Mouse (Mus musculus) layer of hippocampus, adult 11-12 months (tissue): ENCODE measurements around the gene Gng3.
"Not testable (repeated sequence)": the region's sequence is repeated elsewhere in the genome, so short reads cannot be mapped to it uniquely, and the experiment has no call there.

Source experiments
- DNase-seq: peaks from one replicate; pipeline ENCODE4 v3.0.0; 2022; ENCODE audit warnings: low spot score

Gng3 gene

GRCm38 (mm10) chr19:8839103-8839907 lies at the start of gene Gng3:
Gene Gng3 (minus strand): TSS chr19:8839194.
- peak; percentile 78 for DNase-seq

DNA sequence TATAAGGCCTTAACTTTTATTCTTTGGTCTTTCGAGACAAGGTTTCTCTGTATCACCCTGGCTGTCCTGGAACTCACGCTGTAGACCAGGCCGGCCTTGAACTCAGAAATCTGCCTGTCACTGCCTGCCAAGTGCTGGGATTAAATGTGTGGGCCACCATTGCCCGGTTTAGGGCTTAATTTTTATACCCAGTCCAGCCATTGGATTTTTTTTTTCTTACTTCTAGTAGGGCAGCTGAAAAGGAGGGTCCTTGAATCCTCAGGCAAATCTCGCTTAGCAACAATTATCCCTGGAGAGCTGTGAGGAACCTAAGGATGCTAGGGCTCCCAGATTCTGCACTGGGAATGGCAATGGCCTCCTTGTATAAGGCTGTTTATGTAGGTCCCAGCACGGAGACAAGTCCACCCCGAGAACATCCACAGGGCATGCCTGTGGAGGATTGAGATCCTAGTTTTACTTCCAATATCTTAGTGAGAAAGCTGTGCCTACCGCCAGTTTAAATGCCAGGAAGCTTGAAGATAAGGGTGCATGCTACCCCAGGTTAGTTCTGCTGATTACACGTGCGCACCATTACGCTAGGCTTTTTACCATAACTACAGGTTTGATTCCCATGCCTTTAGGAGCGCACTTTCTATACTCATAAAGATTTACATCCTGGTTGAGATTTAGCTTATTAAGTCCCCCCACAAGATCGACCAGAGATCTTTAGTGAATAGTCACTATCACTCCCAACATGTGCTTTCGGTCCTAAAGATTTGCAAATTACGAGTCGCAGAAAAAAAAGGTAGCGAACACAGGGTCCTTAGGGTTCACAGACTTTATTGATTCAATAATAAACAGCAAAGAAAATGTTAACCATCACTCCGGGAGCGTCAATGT lies 48.8 kb upstream of the Gng3 start:
- DNase-seq, result no peak

GRCm38 (mm10) chr19:8886916-8887584 lies 48.1 kb upstream of the Gng3 start:
- DNase-seq, result no peak

- DNase-seq, result no peak
These were observed 44.6 kb upstream of the Gng3 start, which contains the start of the genes Lbhd1 and Gm49403 for GRCm38 (mm10) chr19:8883616-8884015. Gene Lbhd1 (plus strand): TSS chr19:8883732. Gene Gm49403 (plus strand): TSS chr19:8883930.

DNA sequence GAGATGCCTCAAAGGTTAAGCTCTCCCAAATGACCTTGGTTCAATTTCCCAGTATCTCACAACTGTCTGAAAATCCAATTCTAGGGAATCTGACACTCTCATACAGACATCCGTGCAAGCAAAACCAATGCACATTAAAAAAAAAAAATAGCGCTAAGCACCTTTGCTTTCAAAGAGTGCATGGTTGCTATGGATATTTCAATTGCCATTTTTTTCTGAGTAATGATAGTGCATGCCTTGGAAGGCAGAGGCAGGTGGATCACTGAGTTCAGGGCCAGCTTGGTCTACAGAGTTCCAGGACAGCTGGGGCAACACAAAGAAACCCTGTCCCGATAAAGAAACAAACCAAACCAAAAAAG lies 42.0 kb upstream of the Gng3 start:
- no peak for DNase-seq

DNA sequence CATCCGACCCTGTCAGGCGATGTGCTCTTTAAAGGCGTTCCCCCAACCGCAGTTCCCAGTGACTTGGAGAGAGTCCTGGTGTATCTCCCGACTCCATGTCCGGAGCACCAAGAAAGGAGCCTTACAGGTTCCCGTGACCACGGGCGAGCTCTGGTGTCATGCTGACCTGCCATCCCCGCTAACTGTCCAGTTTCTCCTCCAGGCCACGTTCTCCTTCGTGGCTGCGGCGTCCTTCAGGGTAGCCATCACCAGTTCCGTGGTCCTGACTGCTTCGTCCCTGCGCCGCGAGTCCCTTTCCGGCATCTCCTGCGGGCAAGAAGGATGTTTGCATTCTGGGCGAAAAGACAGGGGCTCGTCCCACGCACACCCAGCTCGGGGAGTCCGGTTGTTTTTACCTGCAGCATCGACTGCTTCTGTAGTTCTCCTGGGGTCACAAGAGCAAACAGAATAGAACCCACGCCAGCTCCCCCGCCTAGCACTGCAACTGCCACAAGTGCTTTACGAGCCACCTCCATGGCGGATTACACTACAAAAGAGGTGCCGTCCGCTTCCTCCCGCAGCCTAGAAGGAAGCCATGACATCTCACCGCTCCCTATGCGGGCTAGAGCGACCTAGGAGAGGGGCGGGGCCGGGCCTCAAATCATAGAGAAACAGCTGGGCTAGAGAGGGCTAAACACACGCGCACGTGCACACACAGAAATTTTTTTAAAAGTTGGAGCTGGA lies 41.5 kb upstream of the Gng3 start, which contains the start of gene Uqcc3:
Gene Uqcc3 (minus strand): TSS at position 613 of the 723 bp plus-strand sequence.
- DNase-seq, result peak; percentile 89

- DNase-seq, result no peak
These were observed 36.0 kb upstream of the Gng3 start for GRCm38 (mm10) chr19:8875031-8875430.

DNA sequence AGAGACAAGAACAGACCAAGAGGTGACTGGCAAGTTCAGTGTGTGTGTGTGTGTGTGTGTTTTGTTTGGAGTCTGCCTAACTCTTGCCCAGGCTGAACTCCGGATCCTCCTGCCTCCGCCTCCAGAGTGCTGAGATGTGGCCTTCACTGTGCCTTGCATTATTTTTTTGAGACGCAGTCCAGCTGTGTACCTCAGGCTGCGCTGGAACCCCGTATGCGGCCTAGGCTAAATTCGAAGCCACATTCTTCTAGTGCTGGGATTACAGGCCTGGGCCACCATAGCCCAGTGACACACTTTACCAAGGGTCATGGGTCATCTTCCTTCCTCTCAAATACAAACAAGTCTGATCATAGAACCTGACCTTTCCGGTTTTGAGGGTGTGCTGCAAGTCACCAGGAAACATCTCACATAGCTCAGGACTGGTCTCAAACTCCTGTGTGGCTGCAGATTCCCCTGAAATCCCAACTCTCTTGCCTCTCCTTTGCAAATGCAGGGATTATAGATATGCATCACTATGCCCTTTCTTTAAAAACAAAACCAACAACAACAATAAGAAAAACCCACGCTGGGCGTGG lies 33.4 kb upstream of the Gng3 start:
- DNase-seq, result no peak

- DNase-seq, result peak; percentile 97
These were observed 32.5 kb upstream of the Gng3 start, which contains the start of gene Ubxn1 for GRCm38 (mm10) chr19:8871267-8872186. Gene Ubxn1 (plus strand): TSS chr19:8871496.

DNA sequence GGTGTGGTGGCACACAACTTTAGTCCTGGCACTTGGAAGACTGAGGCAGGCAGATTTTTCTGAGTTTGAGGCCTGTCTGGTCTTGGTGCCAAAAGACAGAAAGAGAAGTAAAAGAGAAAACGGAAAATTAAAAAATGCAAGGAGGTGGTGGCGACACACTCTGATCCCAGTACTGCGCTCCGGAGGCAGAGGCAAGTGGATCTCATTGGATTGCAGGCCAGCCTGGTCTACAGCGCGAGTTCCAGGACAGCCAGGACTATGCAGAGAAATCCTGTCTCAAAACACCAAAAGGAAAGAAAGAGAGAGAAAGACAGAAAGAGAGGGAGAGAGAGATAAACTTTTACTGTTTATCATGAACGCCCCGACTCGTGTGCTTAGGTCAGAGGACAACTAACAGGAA lies 31.8 kb upstream of the Gng3 start:
- no peak for DNase-seq

DNA sequence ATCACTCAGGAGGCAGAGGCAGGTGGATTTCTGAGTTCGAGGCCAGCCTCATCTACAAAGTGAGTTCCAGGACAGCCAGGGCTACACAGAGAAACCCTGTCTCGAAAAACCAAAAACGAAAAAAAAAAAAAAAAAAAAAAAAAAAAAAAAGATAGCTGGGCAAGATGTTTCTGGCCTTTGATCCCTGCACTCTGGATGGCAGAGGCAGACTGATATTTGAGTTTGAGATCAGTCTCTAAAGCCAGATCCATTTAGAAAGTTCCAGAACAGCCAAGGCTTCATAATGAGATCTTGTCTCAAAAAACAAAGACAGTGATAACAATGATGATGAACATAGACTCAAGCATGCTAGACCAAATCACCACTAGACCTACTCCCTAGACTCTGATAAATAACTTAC lies 31.4 kb upstream of the Gng3 start:
- not testable (repeated sequence) for DNase-seq

GRCm38 (mm10) chr19:8864265-8864664 lies 25.3 kb upstream of the Gng3 start:
- DNase-seq, result no peak

GRCm38 (mm10) chr19:8859018-8859417 lies 20.0 kb upstream of the Gng3 start:
- DNase-seq, result no peak

- peak; percentile 63 for DNase-seq
These were observed 18.7 kb upstream of the Gng3 start for GRCm38 (mm10) chr19:8857689-8858088.

DNA sequence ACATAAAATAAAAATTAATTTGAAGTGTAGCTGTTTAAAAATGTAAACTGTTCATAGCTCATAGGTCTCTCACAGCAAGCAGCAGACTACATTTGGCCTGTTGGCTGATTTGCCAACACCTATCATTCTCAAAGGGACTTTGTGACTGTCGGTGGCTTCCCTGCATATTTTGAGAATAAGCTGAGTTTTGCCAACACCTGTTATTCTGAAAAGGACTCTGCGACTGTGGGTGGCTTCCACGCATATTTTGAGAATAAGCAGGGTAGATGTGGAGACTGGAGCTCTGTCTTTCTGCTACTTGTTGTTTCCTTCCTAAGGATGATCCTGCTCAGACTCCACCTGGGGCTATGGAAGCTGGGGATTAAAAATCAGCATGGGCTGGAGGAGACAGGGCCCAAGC lies 14.1 kb upstream of the Gng3 start:
- no peak for DNase-seq

- DNase-seq, result no peak
These were observed 13.4 kb upstream of the Gng3 start for GRCm38 (mm10) chr19:8852236-8852928.

GRCm38 (mm10) chr19:8851639-8852038 lies 12.6 kb upstream of the Gng3 start:
- DNase-seq, result no peak

DNA sequence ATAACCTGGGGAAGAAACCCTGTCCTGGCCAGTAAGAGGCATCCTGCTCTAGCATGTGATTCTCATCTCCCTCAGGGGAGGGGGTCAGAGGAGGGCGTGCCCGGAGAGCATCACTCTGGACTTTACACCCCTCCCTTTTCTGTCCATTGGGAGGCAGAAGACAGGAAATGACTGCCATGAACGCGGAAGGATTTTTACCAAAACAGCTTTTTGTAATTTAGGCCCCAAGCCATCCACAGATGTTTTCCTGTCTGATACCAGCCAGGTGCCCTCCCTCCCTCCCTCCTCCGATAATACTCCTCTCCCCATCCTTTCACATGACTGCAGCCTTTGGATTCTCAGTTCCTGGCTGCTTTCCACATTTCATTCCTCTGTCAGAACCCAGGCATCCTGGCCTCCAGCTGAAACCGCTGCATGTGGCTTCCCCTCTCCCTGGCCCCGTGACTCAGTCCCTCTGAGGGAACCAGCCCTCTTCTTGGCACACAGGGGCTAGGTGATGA lies 11.5 kb upstream of the Gng3 start, which contains the start of gene Lrrn4cl:
Gene Lrrn4cl (plus strand): TSS at position 367 of the 500 bp plus-strand sequence.
- DNase-seq, result no peak

- DNase-seq, result no peak
These were observed 9.4 kb upstream of the Gng3 start for GRCm38 (mm10) chr19:8848356-8848755.
